Mouse (Mus musculus) cerebellum, adult 9-10 months (tissue): Measurements from ENCODE around the gene Dapk2.

Experiments
- DNase-seq: peaks from one replicate; pipeline ENCODE4 v3.0.0; 2022

Dapk2 gene

DNA sequence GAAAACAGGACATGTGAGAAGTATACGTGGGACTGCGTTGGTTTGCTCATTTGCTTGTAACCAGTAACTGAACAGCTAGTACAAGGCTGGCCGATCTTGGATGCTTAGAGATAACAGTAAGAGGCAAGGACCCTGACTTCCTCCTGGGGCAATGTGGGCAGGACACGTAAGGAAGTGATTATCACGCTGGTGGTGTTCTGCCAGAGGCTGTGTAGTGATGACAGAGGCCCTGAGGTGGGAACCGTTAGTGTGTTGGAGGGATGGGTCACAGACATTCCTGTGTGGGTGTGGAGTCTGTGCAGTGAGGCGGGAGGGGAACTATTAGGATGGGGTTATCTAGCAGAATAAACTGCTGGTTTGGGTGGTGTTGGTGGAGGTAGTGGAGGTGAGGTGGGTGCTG is 81.2 kb downstream of the Dapk2 start:
- DNase-seq, result no peak

DNA sequence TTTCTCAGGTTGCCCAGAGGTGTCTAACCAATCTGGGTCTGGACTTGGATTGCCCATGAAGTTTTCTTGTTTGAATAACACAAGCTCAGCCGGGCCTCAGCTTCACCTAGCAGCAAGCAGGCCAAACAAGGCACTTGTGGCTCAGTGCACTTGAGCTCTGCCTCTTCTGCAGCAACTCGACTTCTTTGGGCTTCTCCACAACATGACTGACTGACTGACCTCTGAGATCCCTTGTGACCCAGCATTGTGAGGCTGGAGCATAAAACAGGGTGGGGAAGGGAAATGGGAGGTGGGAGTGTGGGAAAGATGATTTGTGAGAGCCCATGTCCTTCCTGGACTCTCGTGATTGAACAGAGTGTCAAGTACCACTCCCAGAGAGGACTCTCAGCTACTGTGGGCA is 81.7 kb downstream of the Dapk2 start:
- DNase-seq, result no peak

DNA sequence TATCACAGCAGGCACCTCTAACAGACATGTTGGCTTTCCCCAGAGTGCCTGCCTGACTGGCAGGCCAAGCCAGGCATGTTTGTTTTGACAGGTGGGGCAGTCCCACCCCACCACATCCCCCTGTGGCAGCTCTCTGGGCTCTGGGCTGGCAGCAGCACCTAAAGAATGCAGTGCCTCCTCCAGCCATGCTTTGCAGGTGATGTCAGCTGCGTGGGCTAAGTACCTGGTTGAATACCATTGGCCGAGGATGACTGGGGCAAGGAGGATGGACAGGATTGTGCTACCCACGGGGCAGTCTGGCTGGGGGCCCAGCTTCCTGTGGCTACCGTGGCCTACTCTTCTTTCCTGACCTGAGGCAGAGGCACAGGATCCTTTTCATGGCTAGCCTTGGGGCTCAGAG is 82.5 kb downstream of the Dapk2 start:
- DNase-seq, result peak; percentile 67

DNA sequence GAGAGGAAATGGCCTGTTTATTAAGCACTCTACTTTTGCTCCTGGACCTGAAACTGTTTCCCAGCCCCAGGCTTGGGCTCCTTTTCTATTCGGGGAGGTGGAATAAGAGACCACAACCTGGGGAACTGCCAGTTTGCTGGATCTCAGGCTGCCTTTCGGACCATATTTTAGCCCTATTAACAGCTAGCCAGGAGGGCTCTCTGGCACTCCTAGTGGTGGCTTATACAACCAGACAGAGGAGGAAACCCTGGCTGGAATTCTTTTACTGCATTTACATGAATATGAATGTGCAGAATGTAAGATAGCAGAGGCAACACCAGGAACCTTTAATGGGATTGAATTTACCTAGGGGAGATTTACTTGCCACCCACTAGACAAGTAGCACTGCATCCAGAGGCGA is 83.0 kb downstream of the Dapk2 start:
- peak; percentile 54 for DNase-seq

DNA sequence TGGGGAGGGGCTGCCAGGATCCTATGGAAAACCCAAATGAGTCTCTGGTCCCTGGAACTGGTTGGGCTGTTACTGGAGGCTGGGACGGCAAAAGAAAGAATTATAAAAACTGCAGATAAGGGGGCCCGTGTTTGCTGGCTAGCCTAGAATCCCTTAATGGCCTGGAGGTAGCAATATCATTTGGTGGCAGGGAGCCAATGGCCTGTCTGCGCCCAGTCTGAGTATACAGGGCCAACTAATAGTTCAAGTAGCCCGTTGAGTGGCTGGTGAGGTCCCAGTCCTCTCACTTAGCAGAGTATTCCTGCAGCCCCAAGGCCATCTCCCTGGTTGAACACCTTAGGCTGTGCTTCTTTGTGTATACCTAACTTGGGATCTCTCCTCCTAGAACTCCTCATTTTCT is 83.7 kb downstream of the Dapk2 start:
- no peak for DNase-seq

DNA sequence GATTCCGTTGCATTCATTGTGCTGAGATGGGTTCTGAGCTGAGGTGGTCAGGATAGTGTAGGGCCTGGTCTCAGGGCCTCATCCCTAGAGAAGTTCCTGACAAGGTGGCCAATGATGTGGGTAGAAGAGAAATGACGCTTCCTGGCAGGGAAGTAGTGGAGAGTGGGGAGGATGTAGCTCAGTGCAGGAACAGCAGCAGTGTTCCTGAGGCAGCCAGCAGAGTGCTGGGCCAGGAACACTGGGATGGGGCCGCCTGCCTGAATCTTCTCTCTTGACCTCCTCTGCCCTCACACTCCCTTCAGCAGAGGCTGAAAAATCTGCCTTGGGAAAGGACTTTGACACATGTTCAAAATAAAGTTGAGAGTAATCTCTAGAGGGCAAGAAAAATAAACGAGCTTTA is 85.2 kb downstream of the Dapk2 start:
- DNase-seq, result no peak

DNA sequence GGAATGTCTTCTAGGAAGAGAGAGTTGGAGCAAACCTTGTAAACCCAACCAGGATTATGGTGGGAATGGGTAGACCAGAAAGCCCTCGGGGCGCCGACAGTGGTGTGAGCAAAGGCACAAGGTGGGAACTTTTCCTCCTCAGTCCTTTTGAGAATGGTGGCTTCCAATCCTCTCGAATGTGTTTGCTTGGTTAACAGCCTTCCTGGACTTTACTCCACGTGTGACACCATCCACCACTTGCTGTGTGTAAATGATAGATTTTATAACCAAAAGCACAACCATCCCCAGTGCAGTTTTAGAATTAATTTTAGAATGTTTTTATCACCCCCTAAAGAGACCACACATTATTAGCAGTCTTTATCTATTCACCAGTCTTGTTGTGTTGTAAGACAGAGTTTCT is 86.1 kb downstream of the Dapk2 start:
- DNase-seq, result no peak

DNA sequence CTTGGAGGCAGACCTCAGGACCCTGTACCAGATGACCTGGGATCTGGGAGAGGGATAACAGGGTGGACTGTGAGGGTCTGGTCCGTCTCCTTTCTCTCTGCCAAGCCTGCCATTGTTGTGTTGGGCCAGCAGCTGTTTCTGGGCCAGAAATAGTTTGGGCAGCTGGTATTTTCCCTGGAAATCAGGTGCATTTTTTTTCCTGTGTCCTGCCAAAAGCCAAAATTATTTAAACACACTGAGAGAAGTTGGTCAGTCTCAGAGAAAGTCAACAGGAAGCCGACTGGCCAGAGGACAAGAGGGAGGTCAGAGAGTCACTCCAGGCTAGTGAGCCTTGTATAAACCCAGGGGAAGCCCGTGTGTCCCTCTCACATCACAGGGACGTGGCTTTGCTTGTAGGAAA is 87.7 kb downstream of the Dapk2 start:
- no peak for DNase-seq

DNA sequence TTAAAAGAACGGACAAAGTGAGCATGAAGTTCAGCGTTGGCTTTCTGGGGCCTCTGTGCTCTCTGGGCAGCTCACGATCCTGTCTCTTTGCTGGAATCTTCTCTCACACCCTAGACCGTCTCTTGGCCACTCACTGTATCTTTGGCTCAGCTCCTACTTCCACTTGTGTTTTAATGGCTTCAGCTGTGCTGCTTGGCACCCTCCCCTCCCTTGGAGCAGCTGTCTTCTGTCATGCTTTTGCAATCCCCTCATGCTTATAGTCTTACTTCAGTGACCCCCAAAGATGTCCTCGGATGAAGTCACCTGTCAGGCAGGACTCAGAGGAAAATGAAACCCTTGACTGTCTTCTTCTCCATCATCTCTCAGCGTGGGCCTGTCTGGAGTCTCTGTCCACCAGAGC is 91.3 kb downstream of the Dapk2 start:
- no peak for DNase-seq

DNA sequence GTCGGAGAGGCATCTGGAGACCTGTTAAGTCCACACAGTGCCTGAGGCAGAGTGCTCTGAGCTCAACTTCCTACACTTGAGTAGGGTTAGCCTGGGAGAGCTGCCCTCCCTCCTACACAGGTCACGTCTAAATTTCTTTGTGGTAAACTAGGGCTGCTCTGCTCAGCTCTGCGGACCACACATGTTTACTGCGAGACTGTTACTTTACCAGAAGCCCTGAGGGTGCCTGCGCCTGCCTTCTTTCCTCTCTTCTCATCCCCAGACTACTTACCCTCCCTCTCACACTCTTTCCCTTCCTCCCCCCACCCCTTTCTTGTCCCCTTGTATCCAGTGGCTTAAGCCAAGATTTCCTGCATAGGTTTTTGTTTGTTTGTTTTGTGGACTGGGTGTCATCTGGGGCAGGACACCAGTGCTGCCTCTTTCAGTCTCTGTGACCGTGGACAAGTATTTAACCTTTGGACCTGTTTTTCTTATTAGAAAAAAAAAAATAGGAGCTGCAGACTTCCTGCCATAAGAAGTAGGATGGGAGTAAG is 93.2 kb downstream of the Dapk2 start:
- no peak for DNase-seq

DNA sequence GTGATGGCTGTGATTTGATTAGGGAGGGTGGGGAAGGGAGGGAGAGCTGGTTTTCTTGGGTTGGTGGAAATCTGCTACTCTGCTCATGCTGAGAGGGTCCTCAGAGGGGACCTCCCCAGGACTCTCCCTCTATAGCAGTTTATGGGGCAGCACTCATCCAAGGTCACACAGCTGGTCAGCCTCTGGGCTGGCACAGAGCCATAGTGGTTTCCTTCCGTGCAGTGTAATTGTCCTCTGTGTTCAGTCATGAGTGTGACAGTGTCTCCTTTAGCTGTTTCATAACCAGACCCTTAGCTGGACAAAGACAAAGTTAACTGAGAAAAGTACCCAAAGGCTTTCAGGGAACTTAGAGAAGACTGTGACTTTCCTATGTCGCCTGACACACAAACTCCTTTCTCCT is 103.7 kb downstream of the Dapk2 start:
- no peak for DNase-seq

DNA sequence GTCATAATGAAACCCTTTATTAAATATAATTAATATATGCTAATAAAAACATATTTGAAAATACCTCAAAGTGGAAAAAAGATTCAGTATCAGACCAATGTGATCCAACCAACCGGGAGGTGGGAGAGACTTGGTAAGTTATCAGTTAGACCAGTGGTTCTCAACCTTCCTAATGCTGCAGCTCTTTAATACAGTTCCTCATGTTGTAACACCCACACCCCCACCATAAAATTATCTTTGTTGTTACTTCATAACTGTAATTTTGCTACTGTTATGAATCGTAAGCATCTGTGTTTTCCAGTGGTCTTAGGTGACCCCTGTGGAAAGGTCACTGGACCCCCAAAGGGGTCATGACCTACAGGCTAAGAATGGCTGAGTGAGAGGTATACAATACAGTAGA is 105.7 kb downstream of the Dapk2 start:
- no peak for DNase-seq

DNA sequence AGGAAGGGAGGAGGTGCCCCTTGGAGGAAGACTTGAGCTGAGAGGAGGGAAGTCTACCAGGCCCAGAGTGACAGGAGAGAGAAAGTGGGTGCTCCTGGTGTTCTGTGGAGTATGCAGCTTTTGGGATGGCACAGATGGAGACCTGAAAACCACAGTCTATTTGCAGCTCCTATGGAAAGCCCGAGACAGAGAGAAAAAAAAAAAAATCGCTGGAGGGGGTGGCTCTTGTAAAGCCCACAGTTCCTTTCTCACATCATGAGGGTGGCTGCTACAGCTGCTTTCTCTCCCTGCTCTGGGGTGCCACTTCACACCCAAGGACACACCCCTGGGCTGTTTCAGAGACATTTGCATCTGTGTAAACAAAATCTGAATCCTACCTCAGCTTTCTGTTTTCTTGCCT is 107.6 kb downstream of the Dapk2 start:
- DNase-seq, result no peak

DNA sequence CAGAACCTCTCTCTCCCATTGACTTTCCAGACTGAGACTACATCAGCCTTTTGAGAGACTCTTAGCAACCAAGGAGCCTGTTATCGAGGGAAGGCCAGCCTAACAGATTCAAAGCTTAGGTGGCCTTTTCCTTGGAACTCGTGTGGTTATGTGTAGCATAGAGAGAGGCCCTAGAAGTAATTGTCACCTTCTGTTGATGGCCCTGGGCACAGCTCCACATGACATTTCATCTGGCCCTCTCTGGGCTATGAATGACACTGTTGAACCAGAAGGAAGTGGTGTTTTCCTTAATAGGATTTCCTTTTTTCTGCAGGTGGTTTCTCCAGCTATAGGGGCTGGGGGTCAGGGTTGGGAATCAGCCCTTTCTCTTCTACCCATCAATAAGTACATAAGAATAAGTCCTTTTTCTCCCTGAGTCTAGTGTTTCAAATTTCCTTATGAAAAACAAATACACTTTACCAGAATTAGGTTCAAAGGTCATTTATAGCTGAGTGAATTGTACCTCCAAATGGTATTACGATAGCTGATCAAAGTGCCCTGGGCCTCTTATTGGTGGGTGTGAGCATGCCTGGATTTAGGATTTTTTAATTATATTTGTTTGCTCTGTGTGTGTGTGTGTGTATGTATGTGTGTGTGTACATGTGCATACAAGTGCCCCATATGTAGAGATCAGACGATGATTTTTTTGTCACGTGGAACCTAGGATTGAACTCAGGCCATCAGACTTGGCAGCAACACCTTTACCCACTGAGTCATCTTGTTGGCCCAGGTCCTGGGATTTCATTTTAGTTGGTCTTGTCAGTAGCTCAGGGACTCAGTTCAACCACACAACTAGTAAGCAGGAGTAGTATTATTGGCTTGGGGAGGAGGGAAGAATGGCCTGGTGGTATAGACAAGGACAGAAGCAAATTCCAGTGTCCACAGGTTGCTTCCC is 108.5 kb downstream of the Dapk2 start:
- DNase-seq, result no peak

DNA sequence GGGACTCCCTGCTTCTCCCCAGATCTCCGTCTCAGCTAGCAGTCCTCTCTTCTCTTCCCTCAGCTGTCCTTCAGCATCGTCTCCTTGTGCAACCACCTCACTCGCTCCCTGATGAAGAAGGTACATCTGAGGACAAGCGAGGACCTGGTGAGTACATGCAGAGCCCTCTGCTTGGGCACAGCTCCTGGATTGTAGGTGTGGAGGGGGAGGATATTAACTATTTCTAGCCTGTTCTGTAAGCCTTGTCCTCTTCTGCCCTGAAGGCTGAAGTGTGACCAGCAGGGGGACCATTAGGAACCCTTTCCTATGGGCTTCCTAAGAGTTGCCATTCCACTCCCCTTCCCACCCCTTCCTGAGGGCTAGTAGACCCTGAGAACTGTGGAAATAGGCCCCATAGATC is 110.8 kb downstream of the Dapk2 start:
- no peak for DNase-seq

DNA sequence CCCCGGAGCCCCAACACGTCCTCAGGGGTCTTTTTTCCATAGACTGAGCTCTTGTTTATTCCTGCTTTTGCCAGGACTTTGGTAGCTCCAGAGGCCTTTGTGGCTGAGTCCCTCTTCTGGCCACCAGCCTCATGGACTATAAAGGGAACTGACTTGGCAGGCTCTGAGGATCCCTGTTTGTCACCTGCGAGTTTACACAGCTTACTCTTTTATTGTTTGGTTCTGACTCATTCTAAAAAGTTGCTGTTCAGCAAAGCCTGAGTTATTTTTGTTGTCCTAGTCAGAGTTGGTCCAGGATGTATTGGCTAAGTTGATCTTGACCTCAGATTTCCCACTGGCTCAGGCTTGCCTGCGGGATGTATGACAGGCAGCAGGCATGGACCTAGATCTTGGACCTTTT is 112.0 kb downstream of the Dapk2 start:
- no peak for DNase-seq

DNA sequence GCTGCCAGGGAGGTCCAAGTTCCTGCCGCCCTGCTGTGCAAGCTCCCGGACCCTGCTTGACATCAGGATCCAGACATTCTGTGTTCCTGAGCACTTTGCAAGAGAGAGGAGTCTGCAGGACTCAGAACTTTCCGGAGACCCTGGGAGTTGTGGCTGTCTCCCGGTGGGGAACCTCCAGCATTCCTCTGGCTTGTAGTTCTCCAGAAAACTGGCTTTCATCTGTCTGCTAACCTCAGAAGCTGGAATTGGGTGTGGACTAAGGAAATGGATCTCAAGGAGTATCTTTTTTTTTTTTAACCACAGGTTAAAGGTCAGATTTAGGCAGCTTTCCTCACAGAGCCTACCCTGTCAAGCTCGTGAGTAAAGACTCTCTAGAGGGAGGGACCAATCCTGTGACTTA is 113.7 kb downstream of the Dapk2 start:
- DNase-seq, result no peak

DNA sequence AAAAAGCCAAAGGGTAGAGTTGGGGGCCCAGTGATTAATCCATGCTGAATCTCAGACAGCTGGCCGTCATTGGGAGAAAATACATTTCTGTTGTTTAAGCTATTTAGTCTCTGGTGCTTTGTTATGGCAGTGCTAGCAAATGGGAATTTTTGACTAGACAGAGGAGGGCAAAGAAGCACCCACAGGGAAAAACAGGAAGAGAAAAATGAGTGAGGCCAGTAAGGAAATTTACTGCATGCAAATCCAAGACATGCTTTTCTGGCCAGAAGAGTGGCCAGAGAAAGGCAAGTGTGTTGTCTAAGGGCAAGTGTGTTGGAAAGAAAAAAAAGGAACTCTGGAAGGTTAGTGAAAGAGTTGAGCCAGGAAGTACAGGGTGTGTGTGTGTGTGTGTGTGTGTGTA is 115.6 kb downstream of the Dapk2 start:
- no peak for DNase-seq

DNA sequence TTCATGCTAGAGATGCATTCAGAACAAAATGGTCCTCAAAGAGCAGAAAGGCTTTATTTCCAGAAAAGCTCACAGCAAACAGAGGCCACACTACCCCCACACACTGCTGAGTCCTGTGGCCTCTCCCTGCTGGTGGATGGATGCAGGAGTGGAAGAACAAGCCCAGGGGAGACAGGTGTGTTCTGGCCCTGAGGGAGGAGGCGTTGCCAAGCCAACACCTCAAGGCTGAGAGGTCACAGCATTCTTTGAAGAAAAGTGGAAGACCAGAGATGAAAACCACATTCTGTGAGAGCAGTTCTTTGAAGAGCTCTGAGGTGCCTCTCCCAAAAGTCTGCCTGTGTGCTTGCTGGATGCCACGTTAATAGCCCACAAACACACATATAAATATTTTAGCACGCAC is 116.6 kb downstream of the Dapk2 start:
- no peak for DNase-seq

DNA sequence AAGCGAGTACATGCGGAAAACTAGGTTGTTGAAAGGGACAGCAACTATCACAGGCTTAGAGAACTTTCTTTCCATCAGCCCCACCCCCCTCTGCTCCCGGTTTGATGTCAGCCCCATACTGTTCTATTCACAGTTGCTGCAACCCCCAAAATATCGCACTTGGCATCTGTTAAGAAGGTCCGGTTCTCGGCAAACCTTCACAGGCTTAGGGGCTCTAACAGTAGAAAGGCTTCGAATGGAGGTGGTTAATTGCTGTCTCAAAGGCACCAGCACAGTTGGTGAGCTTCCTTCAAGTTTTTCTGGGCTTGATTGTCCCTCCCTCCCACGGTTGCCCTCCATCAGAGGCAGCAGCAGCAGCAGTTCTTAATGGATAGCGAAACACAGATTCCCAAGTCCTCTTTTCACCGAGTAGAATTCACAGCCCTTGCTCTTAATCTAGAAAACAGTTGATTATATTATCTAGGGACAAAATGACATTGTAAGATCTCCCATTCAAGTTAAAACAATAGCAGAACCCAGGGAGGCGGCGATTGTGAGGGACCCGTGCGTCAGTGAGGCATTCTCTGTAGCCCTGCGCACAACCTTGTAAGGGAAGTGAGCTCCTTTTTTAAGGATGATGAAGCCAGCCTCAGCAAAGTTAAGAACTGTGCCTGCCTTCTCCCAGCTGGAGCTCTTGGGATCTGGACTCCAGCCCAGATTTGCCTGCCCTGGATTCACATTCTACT is 117.4 kb downstream of the Dapk2 start:
- peak; percentile 61 for DNase-seq

DNA sequence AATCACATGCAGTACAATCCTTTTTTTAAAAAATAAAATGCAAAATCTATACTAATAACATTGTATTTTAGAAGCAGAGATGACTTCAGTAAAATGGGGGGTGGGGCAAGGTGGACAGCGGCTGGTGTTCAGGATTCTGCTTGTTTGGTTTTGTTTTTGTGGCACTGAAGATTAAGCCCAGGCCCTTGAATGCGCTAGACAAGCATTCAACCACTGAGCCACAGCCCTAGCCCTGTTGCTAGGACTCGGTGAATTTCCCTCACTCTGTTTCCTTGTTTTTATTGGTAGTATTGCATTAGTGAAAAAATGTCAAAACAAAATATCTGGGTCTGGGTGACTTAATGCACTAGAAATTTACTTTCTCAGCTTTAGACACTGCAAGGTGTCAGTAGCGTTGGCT is 118.0 kb downstream of the Dapk2 start:
- no peak for DNase-seq

DNA sequence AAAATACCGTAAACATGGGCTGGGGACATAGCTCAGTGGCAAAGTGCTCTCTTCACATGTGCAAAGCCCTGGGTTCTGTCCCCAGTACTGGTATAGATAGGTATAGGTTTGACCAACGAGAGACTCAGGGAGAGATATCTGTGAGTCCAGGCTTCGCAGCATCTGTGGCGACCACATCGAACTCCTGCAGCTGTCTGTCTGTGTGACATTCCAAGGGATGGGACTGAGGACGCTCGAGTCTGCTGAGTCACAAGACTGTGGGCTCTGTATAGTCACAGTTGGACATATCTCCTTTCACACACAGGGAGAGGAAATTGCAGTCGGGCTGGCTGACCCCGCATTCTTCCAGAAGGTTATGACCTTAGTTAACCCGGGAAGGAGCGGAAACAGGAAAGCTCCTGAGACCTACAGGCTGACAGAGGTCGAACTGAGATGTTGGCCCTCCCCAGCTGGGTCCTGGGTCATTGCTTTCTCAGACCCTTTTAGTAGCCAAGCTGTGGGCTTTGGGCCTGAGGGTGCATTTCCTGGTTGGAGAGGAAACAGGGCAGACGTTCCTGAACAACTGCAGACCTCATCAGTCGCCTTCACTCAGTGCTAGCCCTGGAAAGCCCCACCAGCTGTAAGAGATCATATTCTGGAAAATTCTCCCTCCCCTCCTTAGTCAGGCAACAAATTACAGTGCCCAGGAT is 118.8 kb downstream of the Dapk2 start:
- no peak for DNase-seq

DNA sequence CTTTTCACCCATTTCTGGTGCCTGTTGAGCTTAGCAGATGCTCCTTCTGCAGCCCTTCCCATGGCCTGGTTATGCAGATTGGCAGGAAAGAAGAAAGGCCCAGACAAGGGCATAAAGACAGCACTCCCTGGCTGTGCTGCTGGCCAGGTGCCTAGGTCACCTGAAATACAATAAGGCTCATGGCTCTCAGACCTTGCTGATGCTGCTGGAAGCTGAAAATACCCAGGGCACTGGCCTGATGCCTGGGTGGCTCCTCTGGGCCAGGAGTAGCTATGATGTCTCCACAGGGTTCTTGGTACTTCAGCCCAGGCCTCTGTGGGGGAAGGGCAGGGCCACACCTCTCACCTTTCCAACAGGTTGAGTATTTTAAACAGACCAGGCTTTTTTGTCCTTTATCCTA is 121.6 kb downstream of the Dapk2 start:
- peak; percentile 91 for DNase-seq

DNA sequence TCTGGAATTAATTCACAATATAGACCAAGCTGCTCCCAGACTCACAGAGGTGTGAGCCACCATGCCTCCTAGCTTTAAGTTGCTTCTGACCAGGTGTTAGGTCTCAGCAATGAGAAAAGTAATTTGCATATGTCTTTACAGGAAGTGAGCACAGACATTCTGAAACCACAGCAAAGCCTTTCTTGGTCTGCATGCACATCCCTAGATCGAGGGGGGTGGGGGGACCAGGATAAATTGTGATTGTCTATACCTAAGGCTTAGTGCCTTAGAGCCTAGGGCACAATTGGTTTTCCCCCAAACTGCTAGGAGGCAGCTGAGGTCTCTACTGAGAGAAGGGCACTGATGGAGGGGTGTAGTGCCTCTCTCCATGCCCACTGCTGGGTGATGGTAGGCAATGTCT is 122.5 kb downstream of the Dapk2 start:
- DNase-seq, result no peak
